Mouse (Mus musculus): ENCODE data around the gene Clec4a1. TPM values are rescaled to one million over a fixed set of nuclear protein-coding genes. Genes with fewer than 3 reads are reported as not detected.

Gene Clec4a1
- 6.7 TPM for polyA plus RNA-seq (2014; fragmentation: Illumina TruSeq; extraction: RNeasy Lipid Tissue Mini Kit (QIAGEN cat#74804); ENCODE audit: insufficient read depth, low read depth, low replicate concordance)

DNA sequence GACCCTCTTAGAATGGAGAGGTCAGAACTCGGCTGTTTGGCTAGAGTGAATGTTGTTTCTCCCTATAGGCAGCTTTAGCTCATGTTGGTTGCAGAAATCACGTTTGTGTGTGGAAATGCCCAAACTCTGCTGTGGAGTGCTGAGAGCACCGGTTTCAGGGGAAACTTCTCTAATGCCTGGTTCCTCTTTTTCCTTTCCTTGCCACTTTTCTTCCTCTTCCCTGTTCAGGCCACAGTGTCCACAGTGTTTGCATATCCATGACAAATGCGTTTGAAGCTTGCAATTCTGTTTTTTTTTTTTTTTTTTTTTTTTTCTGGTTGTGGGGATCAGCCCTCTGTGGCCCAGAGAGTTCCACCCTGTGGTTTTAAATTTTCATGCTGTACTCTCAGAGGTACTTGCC, at the start of gene Clec4a1:
TSS of gene Clec4a1 (plus strand) at position 398 of the 400 bp plus-strand sequence.

DNA sequence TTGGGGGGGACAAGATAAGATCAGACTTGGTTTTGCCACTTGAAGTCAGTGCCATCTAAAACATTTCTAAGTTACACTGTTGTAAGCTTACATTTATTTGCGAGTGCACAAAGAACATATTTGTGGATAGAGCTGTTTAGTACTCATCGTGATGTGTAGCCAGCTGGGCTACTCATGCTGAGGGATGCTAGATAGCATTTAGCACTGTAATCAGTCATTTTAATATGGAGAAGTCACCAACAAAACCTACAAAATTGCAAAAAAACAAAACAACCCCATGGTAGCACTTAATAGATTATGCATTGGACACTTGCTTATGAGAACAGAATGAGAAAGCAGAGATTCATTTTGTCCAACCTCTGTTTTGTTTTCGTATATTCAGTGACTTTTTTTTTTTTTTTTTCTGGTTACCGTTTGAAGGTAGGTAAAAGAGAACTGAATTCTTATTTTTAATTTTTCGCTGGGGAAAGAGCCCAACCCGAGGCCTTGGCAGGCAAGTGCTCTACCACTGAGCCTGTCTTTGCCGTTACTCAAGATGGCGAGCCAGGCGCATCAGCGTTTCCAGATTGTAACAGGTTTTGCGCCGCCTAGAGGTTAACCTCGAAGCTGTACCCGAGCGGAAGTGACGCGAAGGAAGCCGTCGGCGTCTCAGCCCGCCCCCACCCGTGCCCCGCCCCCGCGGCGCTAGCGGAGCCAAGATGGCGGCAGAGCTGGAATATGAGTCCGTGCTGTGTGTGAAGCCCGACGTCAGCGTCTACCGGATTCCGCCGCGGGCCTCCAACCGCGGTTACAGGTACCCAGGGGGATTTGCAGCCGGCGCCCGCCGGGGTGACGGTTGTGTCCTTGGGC, 47.6 kb upstream of the Clec4a1 start, which contains the start of gene Necap1:
TSS of gene Necap1 (plus strand) at position 604 of the 849 bp plus-strand sequence.

DNA sequence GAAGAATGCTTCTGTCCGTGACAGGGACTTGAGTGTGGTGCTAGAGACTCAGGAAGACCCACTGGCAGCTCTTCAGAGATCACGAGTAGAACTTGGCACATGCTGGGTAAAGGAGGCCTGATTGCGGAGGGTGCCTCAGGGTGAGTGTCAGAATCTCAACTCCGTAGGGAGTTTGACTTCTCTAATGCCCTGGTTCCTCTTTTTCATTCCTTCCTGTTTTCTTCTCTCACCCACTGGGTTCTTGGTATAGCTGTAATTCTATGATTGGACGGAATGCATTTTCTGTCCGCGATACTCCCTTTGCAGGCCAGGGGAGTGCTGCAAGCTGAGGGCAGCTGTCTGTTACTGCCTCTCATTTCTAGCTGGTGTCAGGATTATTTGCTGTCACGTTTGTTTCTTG, 30.8 kb downstream of the Clec4a1 start, which contains the start of gene Clec4a3:
TSS of gene Clec4a3 (plus strand) at position 115 of the 400 bp plus-strand sequence.

Other genes with a start within 250 kb of the Clec4a1 start
- 0.11 TPM for gene Nanog, start 214.4 kb upstream of the Clec4a1 start, polyA plus RNA-seq (2014; fragmentation: Illumina TruSeq; extraction: RNeasy Lipid Tissue Mini Kit (QIAGEN cat#74804); ENCODE audit: insufficient read depth, low read depth, low replicate concordance)
- 2.6 TPM for gene Slc2a3, start 120.2 kb upstream of the Clec4a1 start, polyA plus RNA-seq (2014; fragmentation: Illumina TruSeq; extraction: RNeasy Lipid Tissue Mini Kit (QIAGEN cat#74804); ENCODE audit: insufficient read depth, low read depth, low replicate concordance)
- 9.4 TPM for gene Foxj2, start 101.9 kb upstream of the Clec4a1 start, polyA plus RNA-seq (2014; fragmentation: Illumina TruSeq; extraction: RNeasy Lipid Tissue Mini Kit (QIAGEN cat#74804); ENCODE audit: insufficient read depth, low read depth, low replicate concordance)
- 1.5 TPM for gene C3ar1, start 65.7 kb upstream of the Clec4a1 start, polyA plus RNA-seq (2014; fragmentation: Illumina TruSeq; extraction: RNeasy Lipid Tissue Mini Kit (QIAGEN cat#74804); ENCODE audit: insufficient read depth, low read depth, low replicate concordance)
- 17.3 TPM for gene Necap1, start 47.4 kb upstream of the Clec4a1 start, polyA plus RNA-seq (2014; fragmentation: Illumina TruSeq; extraction: RNeasy Lipid Tissue Mini Kit (QIAGEN cat#74804); ENCODE audit: insufficient read depth, low read depth, low replicate concordance)
- gene Clec4a3, start 30.7 kb downstream of the Clec4a1 start, polyA plus RNA-seq (2014; fragmentation: Illumina TruSeq; extraction: RNeasy Lipid Tissue Mini Kit (QIAGEN cat#74804); ENCODE audit: insufficient read depth, low read depth, low replicate concordance): 20.9 TPM
- not detected for gene Clec4a4, start 68.5 kb downstream of the Clec4a1 start, polyA plus RNA-seq (2014; fragmentation: Illumina TruSeq; extraction: RNeasy Lipid Tissue Mini Kit (QIAGEN cat#74804); ENCODE audit: insufficient read depth, low read depth, low replicate concordance)
- 6.6 TPM for gene Clec4b1, start 128.1 kb downstream of the Clec4a1 start, polyA plus RNA-seq (2014; fragmentation: Illumina TruSeq; extraction: RNeasy Lipid Tissue Mini Kit (QIAGEN cat#74804); ENCODE audit: insufficient read depth, low read depth, low replicate concordance)
- 13.4 TPM for gene Clec4a2, start 184.6 kb downstream of the Clec4a1 start, polyA plus RNA-seq (2014; fragmentation: Illumina TruSeq; extraction: RNeasy Lipid Tissue Mini Kit (QIAGEN cat#74804); ENCODE audit: insufficient read depth, low read depth, low replicate concordance)

All from lung, adult 10 weeks (tissue).